Comparison of ENCODE assay signal across 12 mouse cellular contexts in the genomic region with DNA sequence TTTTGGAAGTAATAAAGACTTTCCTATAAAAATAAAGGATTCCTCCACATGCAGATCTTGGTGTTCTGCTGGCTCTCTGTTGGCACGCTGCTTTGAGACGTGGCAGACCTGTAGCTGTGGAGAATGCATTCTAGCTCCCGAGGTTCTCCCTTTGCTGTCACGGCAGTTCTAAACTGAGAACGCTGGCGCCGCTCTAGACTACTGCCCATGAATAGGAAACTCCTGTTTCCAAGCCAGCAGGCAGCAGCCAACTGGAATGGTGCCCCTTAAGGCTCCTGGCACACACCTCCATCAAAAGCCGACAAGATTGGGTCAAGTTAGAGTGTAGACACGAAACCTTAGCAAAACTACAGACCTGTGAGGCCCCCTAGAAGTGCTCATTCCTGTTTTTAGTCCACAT. TPM values are rescaled to one million over a fixed set of nuclear protein-coding genes. Genes with fewer than 3 reads are reported as not detected.
DNase-seq lines count a peak whose midpoint lies in the region; ATAC-seq and TF ChIP-seq lines count a peak whose summit lies in the region.
"Had no signal": no experiment of that assay in that cellular context is flagged by ENCODE, and none has a peak within 500 bp of the region (broad histone marks: within the 10 kb centered on the region; RNA-seq: fewer than 3 reads in every experiment).

No protein-coding gene starts in this region.

- no peak overlapping the region for H3K4me2 ChIP-seq in intestine, embryonic 15.5 days (replicated peaks)
- H3K4me2 ChIP-seq: embryonic facial prominence, embryonic 12.5 days; heart, embryonic 15.5 days; lung, embryonic 14.5 days had no signal

- no peak overlapping the region for H3K4me3 ChIP-seq in kidney, adult 2 months (ENCODE audit: insufficient read depth, low read depth, low read length)
- no peak overlapping the region for H3K4me3 ChIP-seq in cerebellum, adult 2 months (replicated peaks; ENCODE audit: insufficient read depth, low read depth, low read length)
- no peak overlapping the region for H3K4me3 ChIP-seq in intestine, embryonic 15.5 days (replicated peaks)
- H3K4me3 ChIP-seq: embryonic facial prominence, embryonic 12.5 days; heart, embryonic 15.5 days; myocyte had no signal

- H3K36me3 ChIP-seq in kidney, adult 2 months (ENCODE audit: control insufficient read depth, insufficient read depth, low read length) = no peaks in the 10 kb centered on the region
- H3K36me3 ChIP-seq in intestine, embryonic 15.5 days = 0 out of 2 replicates have a peak, but pooled peaks cover 3% of the 10 kb centered on the region
- H3K36me3 ChIP-seq: embryonic facial prominence, embryonic 12.5 days had no signal

- TF ChIP-seq CTCF in kidney, adult 2 months (conservative IDR thresholded peaks at IDR 0.05; ENCODE audit: insufficient read depth, insufficient read length, low read depth, low read length) = 0 out of 2 replicates have a peak, but pooled peaks have one; percentile 4
- no peak for TF ChIP-seq CTCF in cerebellum, adult 2 months (IDR thresholded peaks at IDR 0.05; ENCODE audit: borderline replicate concordance, insufficient read depth, low read depth, low read length)

- no peaks in the 10 kb centered on the region for H3K27me3 ChIP-seq in kidney, adult 2 months (replicated peaks; ENCODE audit: control insufficient read depth, insufficient read depth, low read length)
- H3K27me3 ChIP-seq in cerebellum, adult 2 months (ENCODE audit: control insufficient read depth, insufficient read depth, low read length) = no peaks in the 10 kb centered on the region
- H3K27me3 ChIP-seq in intestine, embryonic 15.5 days (replicated peaks) = no peaks in the 10 kb centered on the region
- H3K27me3 ChIP-seq: embryonic facial prominence, embryonic 12.5 days; heart, embryonic 15.5 days had no signal

- no peak overlapping the region for H3K9ac ChIP-seq in intestine, embryonic 15.5 days
- H3K9ac ChIP-seq: embryonic facial prominence, embryonic 12.5 days; heart, embryonic 15.5 days; lung, embryonic 14.5 days had no signal

- H3K9me3 ChIP-seq in intestine, embryonic 15.5 days = no peaks in the 10 kb centered on the region
- H3K9me3 ChIP-seq: embryonic facial prominence, embryonic 12.5 days; heart, embryonic 15.5 days had no signal

- peak; percentile 79 for DNase-seq in kidney, adult 2 months
- DNase-seq in kidney, postnatal 4 days = no peak
- peak; percentile 79 to 84 for DNase-seq in cerebellum, adult 2 months
- DNase-seq in frontal cortex, postnatal 25 days (ENCODE audit: low spot score in 2 of 2) = peak; percentile 20 to 31
- peak; percentile 16 to 58 for DNase-seq in left cerebral cortex, adult 8-10 months (ENCODE audit: low spot score in 2 of 2)
- no peak for DNase-seq in ovary, postnatal 10 days (ENCODE audit: low spot score)
- DNase-seq: lung, embryonic 14.5 days had no signal

- TF ChIP-seq POLR2A in kidney, adult 2 months (IDR thresholded peaks at IDR 0.05; ENCODE audit: low read depth, low read length) = no peak
- TF ChIP-seq POLR2A in cerebellum, adult 2 months (IDR thresholded peaks at IDR 0.05; ENCODE audit: borderline replicate concordance, insufficient read depth, low read length) = no peak

- peak overlapping the region; percentile 68; the same call in 1 of the 2 replicates for H3K27ac ChIP-seq in kidney, adult 2 months (ENCODE audit: insufficient read depth, low read depth, low read length)
- no peak overlapping the region for H3K27ac ChIP-seq in cerebellum, adult 2 months (ENCODE audit: insufficient read depth, low read length)
- H3K27ac ChIP-seq in intestine, embryonic 15.5 days = no peak overlapping the region
- H3K27ac ChIP-seq: embryonic facial prominence, embryonic 12.5 days; heart, embryonic 15.5 days had no signal

- 51% methylated on average over 9 of the region's 9 CpGs for WGBS in kidney, adult 2 months
- 8% methylated on average over 9 of the region's 9 CpGs for WGBS in cerebellum, adult 2 months
- 92% methylated on average over 9 of the region's 9 CpGs for WGBS in intestine, embryonic 15.5 days

- ATAC-seq in erythroid progenitor cell, adult 5-6 weeks (replicated peaks; ENCODE audit: low FRiP score, poor library complexity, severe bottlenecking) = no peak
- no peak for ATAC-seq in intestine, embryonic 15.5 days

- peaks cover 3% of the 10 kb centered on the region; the same call in 1 of the 2 replicates for H3K4me1 ChIP-seq in kidney, adult 2 months (ENCODE audit: control insufficient read depth, insufficient read depth, low read length)
- H3K4me1 ChIP-seq in cerebellum, adult 2 months (ENCODE audit: control insufficient read depth, insufficient read depth, low read length) = peaks cover 42% of the 10 kb centered on the region
- no peaks in the 10 kb centered on the region for H3K4me1 ChIP-seq in intestine, embryonic 15.5 days (replicated peaks)
- H3K4me1 ChIP-seq: heart, embryonic 15.5 days had no signal

RNA-seq across cellular contexts. Expression of a gene that starts 10.8 kb away (rescaled TPM):
- 215 and 231 TPM in 2 replicates for polyA plus RNA-seq in kidney, adult 2 months (2012; rRNA removed)
- polyA plus RNA-seq in cerebellum, adult 2 months (2012; rRNA removed) = 56.4 and 60.0 TPM in 2 replicates
- total RNA-seq in left cerebral cortex, adult 8-10 months (2022) = 10 to 100 TPM; 22.6 to 34.6 (median 26.1) TPM
- 452 and 538 TPM in 2 replicates for total RNA-seq in erythroid progenitor cell, adult 5-6 weeks (2015; ENCODE audit: low replicate concordance)
- 191 and 249 TPM in 2 replicates for total RNA-seq in erythroid progenitor cell, adult 5-6 weeks (2017; ENCODE audit: low replicate concordance)
- polyA plus RNA-seq in intestine, embryonic 15.5 days (2015; fragmentation: Nextera tagmentation; extraction: Ambion mirVana) = 134 and 145 TPM in 2 replicates

RNA-seq across cellular contexts. Expression of a gene that starts 37.7 kb away (rescaled TPM):
- polyA plus RNA-seq in kidney, adult 2 months (2012; rRNA removed) = 0.18 and 0.20 TPM in 2 replicates
- polyA plus RNA-seq in cerebellum, adult 2 months (2012; rRNA removed) = 0.17 and 0.18 TPM in 2 replicates
- total RNA-seq in left cerebral cortex, adult 8-10 months (2022) = under 1 TPM in 3 of 4 experiments, not detected in 1; 0.22 to 0.23 (median 0.23) TPM
- total RNA-seq in erythroid progenitor cell, adult 5-6 weeks (2015; ENCODE audit: low replicate concordance) = not detected in 2 replicates
- total RNA-seq in erythroid progenitor cell, adult 5-6 weeks (2017; ENCODE audit: low replicate concordance) = not detected in 2 replicates
- not detected in 2 replicates for polyA plus RNA-seq in intestine, embryonic 15.5 days (2015; fragmentation: Nextera tagmentation; extraction: Ambion mirVana)
- polyA plus RNA-seq: embryonic facial prominence, embryonic 12.5 days; heart, embryonic 15.5 days; lung, embryonic 14.5 days had no signal

RNA-seq across cellular contexts. Expression of a gene that starts 38.4 kb away (rescaled TPM):
- polyA plus RNA-seq in kidney, adult 2 months (2012; rRNA removed) = 50.5 and 67.4 TPM in 2 replicates
- polyA plus RNA-seq in cerebellum, adult 2 months (2012; rRNA removed) = 93.3 and 101 TPM in 2 replicates
- total RNA-seq in left cerebral cortex, adult 8-10 months (2022) = 10 to 100 TPM; 41.0 to 48.1 (median 43.4) TPM
- 103 and 153 TPM in 2 replicates for total RNA-seq in erythroid progenitor cell, adult 5-6 weeks (2015; ENCODE audit: low replicate concordance)
- total RNA-seq in erythroid progenitor cell, adult 5-6 weeks (2017; ENCODE audit: low replicate concordance) = 69.4 and 86.4 TPM in 2 replicates
- polyA plus RNA-seq in intestine, embryonic 15.5 days (2015; fragmentation: Nextera tagmentation; extraction: Ambion mirVana) = 225 and 231 TPM in 2 replicates

RNA-seq across cellular contexts. Expression of a gene that starts 38.5 kb away (rescaled TPM):
- polyA plus RNA-seq in kidney, adult 2 months (2012; rRNA removed) = 181 and 193 TPM in 2 replicates
- polyA plus RNA-seq in cerebellum, adult 2 months (2012; rRNA removed) = 114 and 115 TPM in 2 replicates
- 100 to 1,000 TPM; 111 to 126 (median 116) TPM for total RNA-seq in left cerebral cortex, adult 8-10 months (2022)
- 61.2 and 143 TPM in 2 replicates for total RNA-seq in erythroid progenitor cell, adult 5-6 weeks (2015; ENCODE audit: low replicate concordance)
- total RNA-seq in erythroid progenitor cell, adult 5-6 weeks (2017; ENCODE audit: low replicate concordance) = 76.0 and 79.9 TPM in 2 replicates
- 497 and 503 TPM in 2 replicates for polyA plus RNA-seq in intestine, embryonic 15.5 days (2015; fragmentation: Nextera tagmentation; extraction: Ambion mirVana)

Comparison
In these comparisons a context has a peak if more than half of its experiments do, and no peak if none do; other contexts are left out.
1. DNase-seq: peak in kidney, adult 2 months (single experiment), cerebellum, adult 2 months (2 of 2), frontal cortex, postnatal 25 days (2 of 2) and left cerebral cortex, adult 8-10 months (2 of 2); none in kidney, postnatal 4 days (0 of 2) and ovary, postnatal 10 days (single experiment).